Mouse (Mus musculus): ENCODE results near the gene Brat1. TPM values are rescaled to one million over a fixed set of nuclear protein-coding genes. Genes with fewer than 3 reads are reported as not detected.

Brat1 gene
- polyA plus RNA-seq, 1 experiment from 2014 or later = 20.5 TPM

DNA sequence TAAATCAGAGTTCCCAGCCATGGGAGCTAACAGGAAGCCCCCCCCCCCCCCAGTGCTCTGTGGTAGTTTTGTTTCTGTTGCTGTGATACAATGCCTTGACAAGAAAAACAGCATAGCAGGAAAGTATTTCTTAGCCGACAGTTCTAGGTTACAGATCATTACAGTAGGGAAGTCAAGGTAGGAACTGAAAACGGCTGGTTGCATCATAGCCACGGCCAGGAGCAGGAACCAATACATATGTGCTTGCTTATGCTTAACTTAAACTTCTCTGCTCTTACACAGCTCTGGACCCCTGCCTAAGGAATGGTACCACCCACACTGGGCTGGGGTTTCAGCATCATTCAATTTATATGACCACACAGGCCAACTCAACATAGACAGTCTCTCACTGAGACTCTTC lies 28.5 kb downstream of the Brat1 start:
- Histone ChIP-seq H3K4me2 (no peak overlapping the region), H3K9ac (no peak overlapping the region), H3K36me3 (replicated peaks) (no peaks in the 10 kb centered on the region), H3K27ac (no peak overlapping the region), H3K4me1 (peaks cover 6% of the 10 kb centered on the region), H3K9me3 (0 out of 2 replicates have a peak, but pooled peaks cover 3% of the 10 kb centered on the region), H3K4me3 (replicated peaks) (no peak overlapping the region), H3K27me3 (peaks cover 36% of the 10 kb centered on the region)
- no peak for ATAC-seq (ENCODE audit: low FRiP score)
- WGBS = 77% methylated on average over 3 of the region's 3 CpGs

DNA sequence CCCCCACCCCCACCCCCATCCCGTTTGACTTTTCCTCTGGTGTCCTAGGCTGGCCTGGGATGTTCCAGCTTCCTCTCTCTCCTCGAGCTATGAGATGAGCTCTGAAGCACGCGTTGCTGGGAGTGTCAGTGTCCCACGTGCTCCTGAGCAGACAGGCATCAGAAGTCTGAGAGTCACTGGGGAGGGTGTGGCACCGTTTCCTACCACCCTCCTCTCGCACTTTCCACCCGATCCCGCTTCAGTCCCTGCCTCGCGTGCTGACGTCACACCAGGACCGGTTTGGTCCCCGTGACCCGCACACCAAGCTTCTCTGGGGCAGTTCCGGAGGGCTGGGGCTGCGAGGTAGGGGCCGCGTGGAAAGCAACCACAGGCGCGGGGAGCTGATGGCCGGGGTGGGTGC lies 30.5 kb downstream of the Brat1 start:
- Histone ChIP-seq H3K4me3 (replicated peaks) (peak overlapping the region; percentile 30), H3K36me3 (replicated peaks) (no peaks in the 10 kb centered on the region), H3K9ac (peak overlapping the region; percentile 29; the same call in 1 of the 2 replicates), H3K27ac (no peak overlapping the region), H3K27me3 (peaks cover 36% of the 10 kb centered on the region), H3K4me2 (peak overlapping the region; percentile 55), H3K9me3 (0 out of 2 replicates have a peak, but pooled peaks cover 3% of the 10 kb centered on the region), H3K4me1 (peaks cover 6% of the 10 kb centered on the region)
- under 1% methylated on average over 22 of the region's 22 CpGs for WGBS
- ATAC-seq (ENCODE audit: low FRiP score) = no peak

DNA sequence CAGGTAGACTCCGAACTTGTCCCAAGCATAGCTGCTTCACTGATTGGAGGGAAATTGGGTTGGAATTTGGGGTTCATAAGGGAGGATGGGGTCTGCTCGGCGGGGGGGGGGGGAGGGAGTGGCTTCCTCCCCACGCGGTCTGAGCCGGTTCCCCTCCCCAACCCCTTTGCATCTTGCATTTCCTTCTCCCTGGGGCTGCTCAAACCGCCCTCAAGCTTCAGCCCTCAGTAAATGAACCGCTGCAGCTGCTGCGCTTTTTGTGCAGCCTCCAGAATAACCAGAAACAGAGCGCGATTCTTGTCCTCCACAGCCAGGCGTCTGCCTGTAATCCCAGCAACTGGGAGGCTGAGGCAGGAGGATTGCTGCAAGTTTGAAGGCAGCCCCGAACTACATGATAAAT lies 31.4 kb downstream of the Brat1 start:
- peaks cover 36% of the 10 kb centered on the region for H3K27me3 ChIP-seq
- 0 out of 2 replicates have a peak, but pooled peaks cover 3% of the 10 kb centered on the region for H3K9me3 ChIP-seq
- no peak for ATAC-seq (ENCODE audit: low FRiP score)
- WGBS = 25% methylated on average over 11 of the region's 13 CpGs
- peak overlapping the region; percentile 55; the same call in 1 of the 2 replicates for H3K4me2 ChIP-seq
- no peak overlapping the region; the same call in 1 of the 2 replicates for H3K4me3 ChIP-seq (replicated peaks)
- no peak overlapping the region for H3K27ac ChIP-seq
- no peaks in the 10 kb centered on the region for H3K36me3 ChIP-seq (replicated peaks)
- peaks cover 6% of the 10 kb centered on the region for H3K4me1 ChIP-seq
- H3K9ac ChIP-seq = no peak overlapping the region

DNA sequence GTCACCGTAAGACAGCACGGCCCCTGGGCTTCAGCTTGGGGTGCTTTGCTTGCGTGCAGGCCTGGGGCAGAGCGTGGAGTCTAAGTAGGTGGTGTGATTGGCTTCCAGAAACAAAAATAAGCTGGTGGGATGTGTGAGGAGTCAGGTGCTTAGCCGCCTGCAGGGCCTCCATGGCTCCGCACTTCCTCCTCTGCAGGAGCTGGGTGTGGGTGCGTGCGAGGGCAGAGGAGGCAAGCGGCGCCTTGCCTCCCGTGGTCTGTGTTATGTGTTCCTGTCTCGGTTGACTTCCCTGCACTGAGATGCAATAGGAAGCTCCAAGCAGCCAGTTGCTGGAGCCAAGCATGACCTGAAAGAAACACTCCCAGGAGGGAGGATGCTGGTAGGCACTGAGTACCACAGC lies 35.0 kb downstream of the Brat1 start:
- Histone ChIP-seq H3K27me3 (peaks cover 36% of the 10 kb centered on the region), H3K27ac (no peak overlapping the region), H3K4me2 (no peak overlapping the region), H3K9me3 (0 out of 2 replicates have a peak, but pooled peaks cover 3% of the 10 kb centered on the region), H3K36me3 (replicated peaks) (no peaks in the 10 kb centered on the region), H3K4me1 (peaks cover 6% of the 10 kb centered on the region), H3K9ac (no peak overlapping the region), H3K4me3 (replicated peaks) (no peak overlapping the region)
- WGBS = 88% methylated on average over 12 of the region's 12 CpGs
- ATAC-seq (ENCODE audit: low FRiP score) = no peak

DNA sequence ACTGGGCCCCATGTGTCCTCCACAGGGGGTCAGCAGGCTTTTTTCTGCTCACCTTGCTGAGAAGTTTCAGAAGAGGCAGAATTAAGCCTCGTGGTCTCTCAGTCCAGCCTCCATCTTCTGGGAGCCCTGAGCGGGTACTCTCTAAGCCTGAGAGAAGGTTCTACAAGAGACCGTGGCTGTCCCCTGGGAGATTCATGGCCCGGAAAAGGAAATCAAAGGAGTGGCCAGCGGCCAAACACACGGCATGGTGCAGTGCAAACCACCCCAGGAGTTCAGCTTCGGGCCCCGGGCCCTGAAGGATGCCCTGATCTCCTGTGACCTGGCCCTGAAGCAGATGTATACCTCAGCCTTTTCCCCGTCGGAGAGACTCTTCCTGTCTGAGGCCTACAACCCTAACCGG lies 36.2 kb downstream of the Brat1 start:
- H3K4me1 ChIP-seq = no peaks in the 10 kb centered on the region
- H3K27me3 ChIP-seq = peaks cover 23% of the 10 kb centered on the region
- 84% methylated on average over 11 of the region's 11 CpGs for WGBS
- H3K4me2 ChIP-seq = no peak overlapping the region
- no peak overlapping the region for H3K27ac ChIP-seq
- no peaks in the 10 kb centered on the region for H3K36me3 ChIP-seq (replicated peaks)
- 0 out of 2 replicates have a peak, but pooled peaks cover 3% of the 10 kb centered on the region for H3K9me3 ChIP-seq
- no peak overlapping the region for H3K4me3 ChIP-seq (replicated peaks)
- no peak for ATAC-seq (ENCODE audit: low FRiP score)
- H3K9ac ChIP-seq = no peak overlapping the region

DNA sequence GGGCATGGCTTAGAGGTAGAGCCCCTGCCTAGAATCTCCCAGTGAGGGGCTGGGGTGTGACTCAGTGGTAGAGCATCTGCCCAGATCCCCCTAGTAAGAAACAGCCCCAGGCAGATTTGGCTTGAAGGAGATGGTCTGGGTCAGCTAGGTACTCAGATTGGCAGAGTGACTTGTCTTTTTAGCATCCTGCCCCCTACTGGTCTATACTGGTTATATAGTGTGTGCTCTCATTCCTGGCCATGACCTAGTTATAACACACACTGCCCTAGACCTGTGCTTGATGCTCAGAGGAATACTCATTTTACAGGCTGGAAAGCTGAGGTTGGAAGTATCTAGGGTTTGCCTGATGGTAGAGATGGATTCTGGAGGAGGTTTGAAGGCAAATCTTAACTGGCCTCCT lies 37.1 kb downstream of the Brat1 start:
- no peak for ATAC-seq (ENCODE audit: low FRiP score)
- no peaks in the 10 kb centered on the region for H3K36me3 ChIP-seq (replicated peaks)
- H3K9ac ChIP-seq = no peak overlapping the region
- H3K4me3 ChIP-seq (replicated peaks) = no peak overlapping the region
- H3K9me3 ChIP-seq = no peaks in the 10 kb centered on the region
- H3K27ac ChIP-seq = no peak overlapping the region
- H3K4me2 ChIP-seq = no peak overlapping the region
- H3K4me1 ChIP-seq = peaks cover 5% of the 10 kb centered on the region; the same call in 1 of the 2 replicates
- peaks cover 15% of the 10 kb centered on the region for H3K27me3 ChIP-seq

DNA sequence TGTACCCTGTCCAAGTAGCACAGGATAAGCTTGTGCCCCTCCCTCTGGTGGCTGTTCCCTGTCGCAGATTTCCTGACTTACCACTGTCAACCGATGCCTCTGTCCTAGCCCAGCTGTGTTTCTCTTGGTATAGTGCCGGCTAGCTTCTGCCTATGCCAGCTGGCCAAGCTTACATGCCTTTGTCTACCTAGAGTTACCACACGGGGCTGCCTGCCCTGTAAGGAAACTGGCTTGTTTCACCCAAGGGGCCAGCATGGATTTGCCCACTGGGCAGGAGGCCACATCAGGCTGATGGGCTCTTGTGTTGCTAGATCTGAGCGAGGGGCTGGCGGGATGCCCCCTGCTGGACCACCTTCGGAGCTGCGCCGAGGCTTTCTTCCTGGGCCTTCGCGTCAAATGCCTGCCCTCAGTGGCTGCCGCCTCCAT lies 38.9 kb downstream of the Brat1 start:
- H3K27ac ChIP-seq = no peak overlapping the region
- no peak overlapping the region for H3K4me3 ChIP-seq (replicated peaks)
- WGBS = 31% methylated on average over 12 of the region's 12 CpGs
- H3K4me1 ChIP-seq = peaks cover 5% of the 10 kb centered on the region; the same call in 1 of the 2 replicates
- no peak overlapping the region for H3K4me2 ChIP-seq
- no peaks in the 10 kb centered on the region for H3K36me3 ChIP-seq (replicated peaks)
- H3K9me3 ChIP-seq = no peaks in the 10 kb centered on the region
- H3K9ac ChIP-seq = no peak overlapping the region
- peaks cover 7% of the 10 kb centered on the region; the same call in 1 of the 2 replicates for H3K27me3 ChIP-seq
- ATAC-seq (ENCODE audit: low FRiP score) = no peak

DNA sequence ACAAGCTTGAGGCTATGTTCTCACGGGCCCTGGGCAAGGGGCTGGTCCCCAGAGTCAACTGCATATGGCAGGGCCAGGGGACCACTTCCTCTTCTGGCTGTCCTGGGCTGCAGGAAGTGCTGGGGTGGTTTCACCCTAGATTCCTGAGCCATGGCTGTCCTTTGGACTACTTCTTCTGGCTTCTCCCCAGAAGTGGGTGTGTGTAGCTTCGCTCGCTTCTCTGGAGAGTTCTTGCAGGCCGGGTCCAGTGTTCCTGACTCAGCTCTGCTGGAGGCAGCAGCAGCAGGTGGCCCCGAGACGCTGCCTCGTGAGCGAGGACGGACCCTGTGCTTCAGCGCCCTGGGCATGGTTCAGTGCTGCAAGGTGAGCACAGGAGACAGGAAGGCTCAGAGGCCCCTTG lies 43.6 kb downstream of the Brat1 start:
- Histone ChIP-seq H3K27me3 (peaks cover 7% of the 10 kb centered on the region; the same call in 1 of the 2 replicates), H3K27ac (no peak overlapping the region), H3K4me3 (replicated peaks) (no peak overlapping the region), H3K9ac (no peak overlapping the region), H3K4me2 (no peak overlapping the region), H3K4me1 (peaks cover 12% of the 10 kb centered on the region), H3K9me3 (peaks cover 9% of the 10 kb centered on the region; the same call in 1 of the 2 replicates), H3K36me3 (replicated peaks) (0 out of 2 replicates have a peak, but pooled peaks cover 3% of the 10 kb centered on the region)
- no peak for ATAC-seq (ENCODE audit: low FRiP score)
- WGBS = 84% methylated on average over 10 of the region's 10 CpGs

DNA sequence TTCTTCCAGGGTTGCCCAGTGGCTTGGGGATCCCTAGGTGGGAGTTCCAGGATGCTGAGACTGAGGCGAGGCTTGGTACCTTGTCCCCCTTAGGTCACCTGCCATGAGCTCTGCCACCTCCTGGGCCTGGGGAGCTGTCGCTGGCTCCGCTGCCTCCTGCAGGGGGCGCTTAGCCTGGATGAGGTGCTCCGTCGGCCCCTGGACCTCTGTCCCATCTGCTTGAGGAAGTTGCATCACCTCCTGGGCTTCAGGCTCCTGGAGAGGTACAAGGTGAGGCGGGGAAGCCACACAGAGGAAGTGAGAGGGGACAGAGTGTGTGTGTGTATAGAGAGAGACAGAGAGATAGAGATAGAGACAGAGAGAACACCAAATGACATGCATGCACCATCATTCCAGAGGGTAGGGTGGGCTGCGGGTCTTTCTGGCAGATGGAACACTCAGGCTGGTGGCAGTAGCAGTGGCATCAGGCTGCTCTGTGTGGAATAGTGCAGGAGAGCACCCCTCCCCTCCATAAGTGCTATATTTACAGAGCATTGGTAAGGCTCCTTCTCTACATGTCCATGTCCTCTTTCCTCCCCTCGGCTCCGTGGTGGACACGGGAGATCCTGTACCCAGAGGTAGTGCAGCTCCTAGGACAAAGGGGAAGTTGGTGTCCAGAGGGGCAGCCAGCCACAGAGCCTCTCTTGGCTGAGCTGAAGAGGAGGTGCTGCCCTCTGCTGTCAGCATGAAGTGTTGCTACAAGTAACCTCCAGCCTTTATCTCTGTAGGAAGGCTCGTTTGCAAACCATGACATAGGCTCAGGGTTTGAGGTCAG lies 44.5 kb downstream of the Brat1 start:
- H3K9ac ChIP-seq = peak overlapping the region; percentile 18; the same call in 1 of the 2 replicates
- H3K9me3 ChIP-seq = peaks cover 9% of the 10 kb centered on the region; the same call in 1 of the 2 replicates
- peak; percentile 81 for ATAC-seq (ENCODE audit: low FRiP score)
- H3K4me1 ChIP-seq = peaks cover 12% of the 10 kb centered on the region
- peak overlapping the region; percentile 27; the same call in 1 of the 2 replicates for H3K27ac ChIP-seq
- 0 out of 2 replicates have a peak, but pooled peaks cover 3% of the 10 kb centered on the region for H3K36me3 ChIP-seq (replicated peaks)
- no peaks in the 10 kb centered on the region for H3K27me3 ChIP-seq
- peak overlapping the region; percentile 26 for H3K4me3 ChIP-seq (replicated peaks)
- WGBS = 18% methylated on average over 12 of the region's 12 CpGs
- H3K4me2 ChIP-seq = peak overlapping the region; percentile 44

DNA sequence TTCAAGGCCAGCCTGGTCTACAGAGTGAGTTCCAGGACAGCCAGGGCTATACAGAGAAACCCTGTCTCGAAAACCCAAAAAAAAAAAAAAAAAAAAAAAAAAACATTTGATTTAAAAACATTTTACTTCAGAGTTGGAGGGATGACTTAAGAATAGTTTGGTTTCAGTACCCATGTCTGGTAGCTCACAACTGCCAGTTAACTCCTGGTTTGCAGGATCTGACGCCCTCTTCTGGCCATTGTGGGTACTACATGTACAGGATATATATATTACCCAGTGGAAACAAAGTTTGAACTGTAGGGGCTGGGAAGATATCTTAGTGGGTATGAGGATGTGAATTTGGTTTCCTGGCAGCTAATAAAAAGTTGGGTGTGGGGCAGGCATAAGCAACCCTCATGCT lies 46.1 kb downstream of the Brat1 start:
- Histone ChIP-seq H3K4me1 (peaks cover 12% of the 10 kb centered on the region), H3K36me3 (replicated peaks) (peaks cover 3% of the 10 kb centered on the region; the same call in 1 of the 2 replicates), H3K4me3 (replicated peaks) (no peak overlapping the region), H3K9me3 (peaks cover 9% of the 10 kb centered on the region; the same call in 1 of the 2 replicates), H3K27me3 (no peaks in the 10 kb centered on the region), H3K4me2 (no peak overlapping the region), H3K9ac (no peak overlapping the region), H3K27ac (no peak overlapping the region)
- WGBS = 3% methylated on average over 1 of the region's 2 CpGs
- ATAC-seq (ENCODE audit: low FRiP score) = no peak

DNA sequence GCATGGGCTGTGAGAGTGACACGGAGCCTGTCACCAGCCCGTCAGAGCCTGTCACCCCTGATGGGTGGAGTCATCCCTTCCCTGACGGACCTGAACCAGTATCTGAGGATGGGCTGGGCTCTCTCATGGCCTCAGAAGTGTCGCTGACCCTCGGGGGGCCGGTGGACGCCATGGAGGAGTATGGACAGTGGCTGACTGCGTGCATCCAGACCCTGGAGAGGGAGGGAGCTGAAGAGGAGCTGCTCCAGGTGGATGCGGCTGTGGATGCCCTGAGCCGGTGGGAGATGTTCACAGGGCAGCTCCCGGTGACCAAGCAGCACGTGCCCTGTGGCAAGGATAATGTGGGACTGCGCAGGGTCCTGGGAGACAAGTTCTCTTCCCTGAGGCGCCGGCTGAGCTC lies 47.2 kb downstream of the Brat1 start:
- Histone ChIP-seq H3K27ac (no peak overlapping the region), H3K4me2 (no peak overlapping the region), H3K27me3 (no peaks in the 10 kb centered on the region), H3K4me1 (peaks cover 7% of the 10 kb centered on the region; the same call in 1 of the 2 replicates), H3K4me3 (replicated peaks) (no peak overlapping the region), H3K9me3 (peaks cover 9% of the 10 kb centered on the region; the same call in 1 of the 2 replicates), H3K36me3 (replicated peaks) (peaks cover 3% of the 10 kb centered on the region; the same call in 1 of the 2 replicates), H3K9ac (no peak overlapping the region)
- ATAC-seq (ENCODE audit: low FRiP score) = no peak
- WGBS = 93% methylated on average over 15 of the region's 15 CpGs

DNA sequence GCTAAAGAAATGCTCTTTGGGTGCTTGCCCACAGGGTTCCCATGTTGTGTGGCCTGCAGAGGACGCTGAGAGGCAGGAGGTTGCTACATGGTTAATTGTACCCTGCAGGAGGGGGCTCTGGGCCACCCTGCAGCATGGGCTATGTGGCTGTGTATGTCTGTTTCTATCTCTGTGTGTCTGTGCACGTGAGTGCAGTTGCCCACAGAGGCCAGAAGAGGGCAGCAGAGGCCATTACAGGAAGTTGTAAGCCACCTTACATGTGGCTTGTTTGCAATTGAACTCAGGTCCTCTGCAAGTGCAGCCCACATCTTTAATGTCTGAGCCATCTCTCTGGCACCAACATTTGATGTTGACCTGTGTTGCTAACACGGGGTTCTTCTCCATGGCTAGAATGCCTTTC lies 47.8 kb downstream of the Brat1 start:
- WGBS = 94% methylated on average over 3 of the region's 3 CpGs
- H3K9ac ChIP-seq = no peak overlapping the region
- peaks cover 7% of the 10 kb centered on the region; the same call in 1 of the 2 replicates for H3K4me1 ChIP-seq
- peaks cover 9% of the 10 kb centered on the region; the same call in 1 of the 2 replicates for H3K9me3 ChIP-seq
- H3K27me3 ChIP-seq = no peaks in the 10 kb centered on the region
- H3K36me3 ChIP-seq (replicated peaks) = peaks cover 4% of the 10 kb centered on the region; the same call in 1 of the 2 replicates
- H3K4me3 ChIP-seq (replicated peaks) = no peak overlapping the region
- H3K4me2 ChIP-seq = no peak overlapping the region
- H3K27ac ChIP-seq = no peak overlapping the region
- ATAC-seq (ENCODE audit: low FRiP score) = no peak

Measured in forebrain, embryonic 12.5 days (tissue).